Mouse (Mus musculus): Measurements from ENCODE around the gene Iqcf3. TPM values are rescaled to one million over a fixed set of nuclear protein-coding genes. Genes with fewer than 3 reads are reported as not detected.

The Iqcf3 gene
- polyA plus RNA-seq, 1 experiment from 2014 or later = not detected

- ATAC-seq (ENCODE audit: insufficient number of reproducible peaks, insufficient read depth, low FRiP score, low TSS enrichment) = no peak
- Histone ChIP-seq H3K9me3 (no peaks in the 10 kb centered on the region), H3K4me3 (no peak overlapping the region), H3K4me1 (no peaks in the 10 kb centered on the region), H3K27me3 (no peaks in the 10 kb centered on the region), H3K36me3 (no peaks in the 10 kb centered on the region), H3K27ac (no peak overlapping the region), H3K4me2 (replicated peaks) (no peak overlapping the region), H3K9ac (no peak overlapping the region)
- WGBS = 67% methylated on average over 11 of the region's 11 CpGs
These were observed 5.0 kb upstream of the Iqcf3 start for GRCm38 (mm10) chr9:106566437-106566836.

- WGBS = 74% methylated on average over 8 of the region's 8 CpGs
These were observed 2.6 kb upstream of the Iqcf3 start for GRCm38 (mm10) chr9:106564025-106564424.

GRCm38 (mm10) chr9:106562291-106562690, 860 bp upstream of the Iqcf3 start:
- Histone ChIP-seq H3K36me3 (no peaks in the 10 kb centered on the region), H3K4me2 (replicated peaks) (no peak overlapping the region), H3K27ac (no peak overlapping the region), H3K4me1 (no peaks in the 10 kb centered on the region), H3K9ac (no peak overlapping the region), H3K27me3 (no peaks in the 10 kb centered on the region), H3K9me3 (no peaks in the 10 kb centered on the region), H3K4me3 (no peak overlapping the region)
- 89% methylated on average over 11 of the region's 11 CpGs for WGBS
- ATAC-seq (ENCODE audit: insufficient number of reproducible peaks, insufficient read depth, low FRiP score, low TSS enrichment) = no peak

More at GRCm38 (mm10) chr9:106564025-106564424, 2.6 kb upstream of the Iqcf3 start:
- H3K36me3 ChIP-seq = no peaks in the 10 kb centered on the region
- no peak overlapping the region for H3K9ac ChIP-seq
- no peak overlapping the region for H3K4me3 ChIP-seq
- H3K9me3 ChIP-seq = no peaks in the 10 kb centered on the region
- ATAC-seq (ENCODE audit: insufficient number of reproducible peaks, insufficient read depth, low FRiP score, low TSS enrichment) = no peak
- H3K27ac ChIP-seq = no peak overlapping the region
- no peaks in the 10 kb centered on the region for H3K27me3 ChIP-seq
- no peak overlapping the region for H3K4me2 ChIP-seq (replicated peaks)
- H3K4me1 ChIP-seq = no peaks in the 10 kb centered on the region

GRCm38 (mm10) chr9:106534975-106535374, 26.5 kb downstream of the Iqcf3 start:
- WGBS = 87% methylated on average over 11 of the region's 11 CpGs
- H3K4me3 ChIP-seq = no peak overlapping the region

GRCm38 (mm10) chr9:106534296-106534695, 27.1 kb downstream of the Iqcf3 start:
- WGBS = 88% methylated on average over 7 of the region's 7 CpGs
- Histone ChIP-seq H3K27me3 (no peaks in the 10 kb centered on the region), H3K36me3 (no peaks in the 10 kb centered on the region), H3K9ac (no peak overlapping the region), H3K4me3 (no peak overlapping the region), H3K4me1 (no peaks in the 10 kb centered on the region), H3K9me3 (no peaks in the 10 kb centered on the region), H3K27ac (no peak overlapping the region), H3K4me2 (replicated peaks) (no peak overlapping the region)
- ATAC-seq (ENCODE audit: insufficient number of reproducible peaks, insufficient read depth, low FRiP score, low TSS enrichment) = no peak

More at GRCm38 (mm10) chr9:106534975-106535374, 26.5 kb downstream of the Iqcf3 start:
- Histone ChIP-seq H3K4me1 (no peaks in the 10 kb centered on the region), H3K36me3 (no peaks in the 10 kb centered on the region), H3K27me3 (no peaks in the 10 kb centered on the region), H3K9me3 (no peaks in the 10 kb centered on the region), H3K4me2 (replicated peaks) (no peak overlapping the region), H3K27ac (no peak overlapping the region), H3K9ac (no peak overlapping the region)
- no peak for ATAC-seq (ENCODE audit: insufficient number of reproducible peaks, insufficient read depth, low FRiP score, low TSS enrichment)

GRCm38 (mm10) chr9:106531833-106532232, 29.6 kb downstream of the Iqcf3 start:
- H3K9ac ChIP-seq = no peak overlapping the region
- H3K36me3 ChIP-seq = no peaks in the 10 kb centered on the region
- no peak for ATAC-seq (ENCODE audit: insufficient number of reproducible peaks, insufficient read depth, low FRiP score, low TSS enrichment)
- no peaks in the 10 kb centered on the region for H3K4me1 ChIP-seq
- H3K9me3 ChIP-seq = no peaks in the 10 kb centered on the region
- no peaks in the 10 kb centered on the region for H3K27me3 ChIP-seq
- H3K27ac ChIP-seq = no peak overlapping the region
- H3K4me2 ChIP-seq (replicated peaks) = no peak overlapping the region
- WGBS = 34% methylated on average over 3 of the region's 3 CpGs
- H3K4me3 ChIP-seq = no peak overlapping the region

- H3K4me2 ChIP-seq (replicated peaks) = no peak overlapping the region
- no peaks in the 10 kb centered on the region for H3K4me1 ChIP-seq
- ATAC-seq (ENCODE audit: insufficient number of reproducible peaks, insufficient read depth, low FRiP score, low TSS enrichment) = no peak
- no peaks in the 10 kb centered on the region for H3K27me3 ChIP-seq
- H3K9ac ChIP-seq = no peak overlapping the region
- H3K36me3 ChIP-seq = no peaks in the 10 kb centered on the region
- 81% methylated on average over 8 of the region's 8 CpGs for WGBS
- H3K4me3 ChIP-seq = no peak overlapping the region
- H3K27ac ChIP-seq = no peak overlapping the region
- H3K9me3 ChIP-seq = no peaks in the 10 kb centered on the region
These were observed 41.5 kb downstream of the Iqcf3 start for GRCm38 (mm10) chr9:106519909-106520308.

GRCm38 (mm10) chr9:106519433-106519832, 42.0 kb downstream of the Iqcf3 start:
- H3K4me2 ChIP-seq (replicated peaks) = no peak overlapping the region
- H3K9ac ChIP-seq = no peak overlapping the region
- no peak overlapping the region for H3K27ac ChIP-seq
- WGBS = 45% methylated on average over 2 of the region's 2 CpGs
- H3K4me3 ChIP-seq = no peak overlapping the region
- H3K27me3 ChIP-seq = no peaks in the 10 kb centered on the region
- no peaks in the 10 kb centered on the region for H3K36me3 ChIP-seq
- no peaks in the 10 kb centered on the region for H3K4me1 ChIP-seq
- H3K9me3 ChIP-seq = no peaks in the 10 kb centered on the region
- ATAC-seq (ENCODE audit: insufficient number of reproducible peaks, insufficient read depth, low FRiP score, low TSS enrichment) = no peak

GRCm38 (mm10) chr9:106514273-106514672, 47.2 kb downstream of the Iqcf3 start, which contains the start of gene Iqcf5:
Gene Iqcf5 (plus strand): TSS chr9:106514573.
- Histone ChIP-seq H3K4me2 (replicated peaks) (no peak within 1 kb of the TSS), H3K36me3 (no peaks in the 10 kb centered on the region), H3K9ac (no peak within 1 kb of the TSS), H3K9me3 (no peaks in the 10 kb centered on the region), H3K4me3 (no peak within 1 kb of the TSS), H3K27me3 (no peaks in the 10 kb centered on the region), H3K4me1 (no peaks in the 10 kb centered on the region), H3K27ac (no peak within 1 kb of the TSS)
- 83% methylated on average over 4 of the region's 4 CpGs for WGBS
- ATAC-seq (ENCODE audit: insufficient number of reproducible peaks, insufficient read depth, low FRiP score, low TSS enrichment) = no peak

GRCm38 (mm10) chr9:106513566-106513965, 47.9 kb downstream of the Iqcf3 start:
- Histone ChIP-seq H3K36me3 (no peaks in the 10 kb centered on the region), H3K4me3 (no peak overlapping the region), H3K4me2 (replicated peaks) (no peak overlapping the region), H3K4me1 (no peaks in the 10 kb centered on the region), H3K27me3 (no peaks in the 10 kb centered on the region), H3K9me3 (no peaks in the 10 kb centered on the region), H3K9ac (no peak overlapping the region), H3K27ac (no peak overlapping the region)
- ATAC-seq (ENCODE audit: insufficient number of reproducible peaks, insufficient read depth, low FRiP score, low TSS enrichment) = no peak
- WGBS = 76% methylated on average over 6 of the region's 6 CpGs

- Histone ChIP-seq H3K27me3 (no peaks in the 10 kb centered on the region), H3K4me2 (replicated peaks) (no peak overlapping the region), H3K4me1 (no peaks in the 10 kb centered on the region), H3K4me3 (no peak overlapping the region), H3K9ac (no peak overlapping the region), H3K36me3 (no peaks in the 10 kb centered on the region), H3K27ac (no peak overlapping the region), H3K9me3 (no peaks in the 10 kb centered on the region)
- 63% methylated on average over 13 of the region's 13 CpGs for WGBS
- ATAC-seq (ENCODE audit: insufficient number of reproducible peaks, insufficient read depth, low FRiP score, low TSS enrichment) = no peak
These were observed 48.5 kb downstream of the Iqcf3 start for GRCm38 (mm10) chr9:106512729-106513450.

GRCm38 (mm10) chr9:106509356-106509755, 52.1 kb downstream of the Iqcf3 start:
- H3K9ac ChIP-seq = no peak overlapping the region
- H3K9me3 ChIP-seq = no peaks in the 10 kb centered on the region
- 91% methylated on average over 10 of the region's 10 CpGs for WGBS
- no peak for ATAC-seq (ENCODE audit: insufficient number of reproducible peaks, insufficient read depth, low FRiP score, low TSS enrichment)
- no peak overlapping the region for H3K4me3 ChIP-seq
- H3K27ac ChIP-seq = no peak overlapping the region
- H3K36me3 ChIP-seq = no peaks in the 10 kb centered on the region
- H3K4me2 ChIP-seq (replicated peaks) = no peak overlapping the region
- H3K27me3 ChIP-seq = no peaks in the 10 kb centered on the region
- H3K4me1 ChIP-seq = no peaks in the 10 kb centered on the region
